Mouse (Mus musculus) left cerebral cortex, adult 18-20 months (tissue): Measurements from ENCODE around the gene Naaladl2. TPM values are rescaled to one million over a fixed set of nuclear protein-coding genes. Genes with fewer than 3 reads are reported as not detected.

Experiments used
- DNase-seq, 2 experiments: peaks; one replicate each; pipeline ENCODE4 v3.0.0; 2021 to 2022; ENCODE audit warnings: low spot score in 2 of 2, mixed read lengths in 1 of 2
- total RNA-seq, 2 experiments: library from RNA; stranded (reverse); gene quantifications; 2 replicates each; pipeline ENCODE4 v1.2.3; 2021

The Naaladl2 gene
- total RNA-seq, 2 experiments from 2014 or later = 3.7 to 4.0 TPM

GRCm38 (mm10) chr3:24705778-24706423 is 438.2 kb downstream of the Naaladl2 start:
- DNase-seq = no peak

GRCm38 (mm10) chr3:24690162-24690915 is 453.7 kb downstream of the Naaladl2 start:
- no peak for DNase-seq

- no peak for DNase-seq
Observed at GRCm38 (mm10) chr3:24670500-24670899, 473.6 kb downstream of the Naaladl2 start.

GRCm38 (mm10) chr3:24668052-24668916 is 475.8 kb downstream of the Naaladl2 start:
- no peak for DNase-seq

GRCm38 (mm10) chr3:24665408-24665807 is 478.7 kb downstream of the Naaladl2 start:
- no peak for DNase-seq

GRCm38 (mm10) chr3:24663749-24664148 is 480.3 kb downstream of the Naaladl2 start:
- DNase-seq = no peak

- DNase-seq = no peak
Observed at GRCm38 (mm10) chr3:24630032-24630431, 514.0 kb downstream of the Naaladl2 start.

- DNase-seq = no peak
Observed at GRCm38 (mm10) chr3:24605485-24605884, 538.6 kb downstream of the Naaladl2 start.

GRCm38 (mm10) chr3:24604791-24605320 is 539.2 kb downstream of the Naaladl2 start:
- no peak for DNase-seq

GRCm38 (mm10) chr3:24595447-24595846 is 548.6 kb downstream of the Naaladl2 start:
- DNase-seq = no peak

GRCm38 (mm10) chr3:24556617-24557016 is 587.4 kb downstream of the Naaladl2 start:
- DNase-seq = no peak

GRCm38 (mm10) chr3:24553701-24554100 is 590.4 kb downstream of the Naaladl2 start:
- no peak for DNase-seq

- DNase-seq = no peak
Observed at GRCm38 (mm10) chr3:24552631-24553030, 591.4 kb downstream of the Naaladl2 start.

- no peak for DNase-seq
Observed at GRCm38 (mm10) chr3:24533775-24534458, 610.1 kb downstream of the Naaladl2 start.

GRCm38 (mm10) chr3:24514918-24515317 is 629.1 kb downstream of the Naaladl2 start:
- no peak for DNase-seq

- DNase-seq = no peak
Observed at GRCm38 (mm10) chr3:24486456-24487112, 657.5 kb downstream of the Naaladl2 start.

GRCm38 (mm10) chr3:24463941-24464340 is 680.1 kb downstream of the Naaladl2 start:
- DNase-seq = no peak

GRCm38 (mm10) chr3:24440621-24441020 is 703.4 kb downstream of the Naaladl2 start:
- peak; percentile 27 to 50 for DNase-seq

GRCm38 (mm10) chr3:24432761-24433160 is 711.3 kb downstream of the Naaladl2 start:
- no peak for DNase-seq

GRCm38 (mm10) chr3:24391737-24392136 is 752.3 kb downstream of the Naaladl2 start:
- DNase-seq = no peak
